Mouse (Mus musculus) thymus, adult 2 months (tissue): ENCODE data around the gene Mpdz.

ENCODE experiments used
- CTCF ChIP-seq: fragments of 200-500 bp; IDR thresholded peaks from 2 replicates; pipeline ENCODE4 v1.5.1; 2012; ENCODE audit warnings: mild to moderate bottlenecking, control low read depth, low read length, moderate library complexity, borderline replicate concordance; ENCODE audit not compliant: control insufficient read depth, poor library complexity, insufficient read depth; ENCODE audit errors: extremely low read depth
- POLR2A ChIP-seq: fragments of 200-500 bp; IDR thresholded peaks from 2 replicates; pipeline ENCODE4 v1.6.1; 2012; ENCODE audit warnings: mild to moderate bottlenecking, low read length, control low read depth, moderate library complexity; ENCODE audit not compliant: control insufficient read depth, poor library complexity, insufficient read depth; ENCODE audit errors: extremely low read depth

DNA sequence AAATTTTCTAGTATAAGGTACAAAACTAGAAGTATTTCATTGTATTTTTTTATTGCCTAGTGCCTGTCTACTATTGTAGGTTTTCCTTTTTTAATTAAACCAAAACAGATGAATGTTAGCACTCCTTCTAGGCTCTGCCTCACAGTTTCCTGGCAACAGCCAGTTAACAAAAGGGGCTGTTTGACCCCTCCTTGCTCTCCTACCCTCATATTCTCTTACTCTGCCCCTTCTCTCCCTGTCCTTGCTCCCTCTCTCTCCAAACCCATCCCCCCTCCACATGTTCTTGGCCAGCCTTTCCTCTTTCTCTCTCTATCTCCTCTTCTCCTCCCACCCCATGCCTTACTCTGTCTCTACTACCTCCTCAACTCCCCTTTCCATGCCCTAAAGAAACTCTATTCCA, 53.4 kb downstream of the Mpdz start:
- no peak for TF ChIP-seq POLR2A
- no peak for TF ChIP-seq CTCF
